Mouse (Mus musculus): ENCODE data around the gene Nat10.
A peak's percentile ranks its signal among the peaks of the same experiment; 100 is the strongest.

Nat10 gene

DNA sequence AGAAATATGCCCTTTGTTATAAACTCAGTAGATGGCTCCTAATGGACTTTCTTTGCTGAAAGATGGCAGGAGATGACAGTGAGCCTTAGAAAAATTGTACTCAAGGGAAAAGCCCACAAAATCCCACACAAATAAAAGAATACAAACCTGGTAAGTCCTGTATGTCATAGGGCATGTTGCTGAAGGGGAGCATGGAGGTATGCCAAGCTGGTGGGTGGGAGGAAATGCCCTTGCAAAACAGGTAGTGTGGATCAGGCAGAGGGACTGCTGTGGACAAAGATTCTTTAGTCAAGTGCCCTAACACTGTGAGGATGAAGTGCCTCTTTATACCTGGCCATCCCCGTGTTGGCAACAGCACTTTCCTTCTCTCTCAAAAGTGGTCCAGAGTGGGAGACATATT, 68.3 kb downstream of the Nat10 start:
- no peak for DNase-seq (ENCODE audit: low read depth, low spot score)

DNA sequence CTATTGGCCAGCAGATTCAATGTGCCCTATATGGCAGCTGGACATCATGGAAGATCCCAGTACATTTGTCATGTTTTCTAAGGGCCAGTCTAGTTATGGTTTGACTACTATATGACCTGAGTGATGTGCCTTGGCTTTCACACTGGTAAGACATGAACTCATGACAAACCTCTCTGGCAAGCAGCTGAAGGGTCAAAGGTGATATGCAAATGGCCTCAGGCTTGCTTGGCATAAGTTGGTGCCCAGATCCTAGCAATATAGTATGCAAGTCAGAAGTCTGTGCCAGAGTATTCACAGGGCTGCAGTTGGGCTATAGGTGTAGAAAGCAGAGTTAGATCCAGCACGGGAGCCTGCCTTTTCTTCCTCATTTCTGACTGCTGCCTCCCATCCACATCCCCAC, 69.8 kb downstream of the Nat10 start:
- no peak for DNase-seq (ENCODE audit: low read depth, low spot score)

DNA sequence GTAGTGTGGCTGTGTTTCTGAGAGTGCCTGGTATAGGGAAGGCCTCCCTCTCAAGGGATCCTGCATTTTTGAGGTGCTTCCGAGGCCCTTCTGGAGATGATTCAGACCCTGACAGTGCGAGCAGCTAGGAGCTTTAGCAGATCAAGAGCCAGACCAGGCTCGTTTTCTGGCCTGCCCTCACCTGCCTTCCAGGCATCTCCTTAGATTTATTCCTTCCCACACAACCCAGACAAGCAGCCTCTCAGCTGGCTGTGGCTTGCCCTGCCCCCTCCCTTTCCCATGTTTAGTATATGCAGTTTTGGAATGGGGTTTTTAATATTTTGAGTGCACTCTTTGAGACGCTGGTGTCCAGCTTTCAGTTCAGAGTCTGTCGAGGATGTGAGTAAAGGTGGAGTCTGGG, 70.2 kb downstream of the Nat10 start:
- DNase-seq (ENCODE audit: low read depth, low spot score): no peak

DNA sequence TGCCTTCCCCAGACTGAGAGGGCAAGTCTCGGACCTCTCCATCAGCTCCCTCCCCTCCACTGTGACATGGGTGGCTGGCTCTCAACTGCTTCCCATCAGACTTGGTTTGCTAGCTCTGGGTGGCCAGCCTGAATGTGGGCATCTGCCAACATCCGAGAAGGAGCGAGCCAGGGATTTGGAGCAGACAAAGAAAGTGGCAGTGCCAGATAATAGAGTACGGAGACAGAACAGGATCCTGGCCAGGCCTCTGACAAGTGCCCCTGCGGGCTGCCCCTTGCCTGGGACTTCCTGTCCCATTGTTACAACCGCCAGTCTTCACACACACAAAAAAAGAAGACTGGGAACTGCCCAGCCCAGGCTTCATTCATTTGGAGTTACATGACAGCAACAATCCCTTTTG, 70.6 kb downstream of the Nat10 start:
- no peak for DNase-seq (ENCODE audit: low read depth, low spot score)

DNA sequence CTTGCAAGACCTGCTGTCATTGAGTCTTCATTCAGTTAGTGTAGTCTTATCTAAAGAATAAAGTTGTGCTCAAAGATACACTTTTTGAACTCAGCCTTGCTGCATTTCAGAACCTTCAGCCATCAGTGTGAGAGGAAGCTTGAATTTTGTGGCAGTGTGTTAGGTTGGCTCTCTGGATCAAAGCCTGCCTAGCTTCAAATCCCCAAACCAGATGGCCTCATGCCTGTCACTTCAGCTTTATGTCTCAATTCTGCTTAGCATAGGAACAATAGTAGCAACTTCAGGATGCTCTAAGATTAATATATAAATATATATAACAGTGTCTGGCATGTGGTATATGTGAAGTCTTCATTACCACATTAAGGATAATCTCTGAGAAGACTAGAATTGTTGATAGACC, 73.2 kb downstream of the Nat10 start:
- no peak for DNase-seq (ENCODE audit: low read depth, low spot score)

DNA sequence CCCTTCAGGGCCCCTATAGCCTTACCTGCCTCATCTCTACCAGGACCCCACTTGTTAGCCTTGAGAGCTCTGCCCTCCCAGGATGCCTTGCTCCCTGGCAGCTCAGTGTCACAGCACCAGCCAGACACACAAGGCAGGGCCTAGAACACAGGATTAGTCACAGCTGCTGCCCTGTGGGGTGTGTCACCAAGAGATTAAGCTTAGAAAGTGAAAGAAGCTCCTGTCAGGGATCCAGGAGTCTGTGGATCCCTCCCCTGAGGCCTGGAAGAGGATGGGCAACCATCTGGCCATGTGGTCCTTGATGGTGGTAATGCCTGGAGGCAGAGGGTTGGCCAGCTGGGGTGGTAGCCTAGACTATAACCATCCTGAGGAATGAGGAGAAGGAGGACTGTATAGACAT, 73.9 kb downstream of the Nat10 start:
- no peak for DNase-seq (ENCODE audit: low read depth, low spot score)

DNA sequence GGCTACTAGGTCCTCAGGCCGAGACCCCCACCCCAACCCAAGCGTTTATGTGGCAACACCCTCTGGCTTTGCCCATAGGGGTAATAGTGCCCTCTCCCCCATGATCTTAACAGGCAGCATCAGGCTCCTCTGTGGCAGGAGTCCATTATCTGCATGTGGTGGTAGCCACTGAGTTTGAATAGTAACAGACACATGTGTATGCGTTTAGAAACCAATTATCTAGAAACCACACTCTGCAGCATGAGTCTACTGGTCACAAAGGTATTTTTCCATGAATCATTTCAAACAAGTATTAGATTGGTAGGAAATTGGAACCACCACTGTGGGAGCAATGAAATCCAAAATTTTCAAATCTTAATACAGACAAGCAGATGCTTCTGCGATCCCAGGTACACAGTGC, 75.5 kb downstream of the Nat10 start:
- DNase-seq (ENCODE audit: low read depth, low spot score): no peak

DNA sequence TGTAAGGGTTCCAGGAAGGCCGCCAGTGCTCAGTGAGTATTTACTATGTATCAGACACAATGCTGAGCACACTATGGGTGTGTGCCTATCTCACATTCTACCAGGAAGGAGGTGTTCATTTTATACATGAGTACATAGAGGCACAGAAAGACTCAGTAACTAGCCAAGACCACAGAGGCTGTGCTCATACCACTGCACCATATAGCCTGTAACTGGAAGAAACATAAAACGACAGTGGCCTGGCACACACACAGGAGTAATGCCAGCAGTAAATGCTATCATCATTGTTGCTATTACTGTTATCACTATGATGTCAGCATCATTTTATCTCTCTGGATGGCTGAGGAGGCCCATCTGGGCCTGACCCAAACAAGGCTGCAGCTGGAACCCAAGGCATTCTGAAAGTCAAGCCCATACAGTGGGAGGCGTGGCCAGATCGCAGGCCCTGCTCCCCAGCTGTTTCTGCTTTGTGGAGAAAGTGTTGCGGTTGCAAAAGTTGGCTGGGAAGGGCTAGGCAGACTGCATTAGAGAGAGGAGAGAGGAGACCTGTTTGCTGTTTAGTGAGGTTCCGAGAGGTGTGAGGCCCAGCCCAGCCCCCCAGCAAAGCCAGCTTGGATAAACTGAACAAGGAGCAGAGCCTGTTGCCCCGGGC, 76.0 kb downstream of the Nat10 start:
- DNase-seq (ENCODE audit: low read depth, low spot score): peak; percentile 61

DNA sequence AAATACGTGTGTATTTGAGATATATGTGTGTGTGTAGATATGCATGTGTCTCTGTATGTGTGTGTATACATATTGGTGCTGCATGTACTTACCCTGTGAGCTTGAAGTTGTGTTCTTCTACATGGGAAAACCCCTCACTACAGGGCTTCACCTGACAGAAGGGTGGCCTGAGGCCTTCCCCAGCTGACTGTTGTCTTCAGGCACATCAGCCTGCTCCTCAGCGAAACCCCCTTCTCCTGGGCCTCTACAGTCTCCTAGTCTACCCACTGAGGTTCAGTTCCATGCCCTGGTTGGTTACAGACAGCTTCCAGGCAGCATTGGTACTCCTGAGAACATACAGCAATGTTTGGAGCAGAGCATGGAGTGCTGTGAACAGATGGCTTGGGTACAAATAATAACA, 76.6 kb downstream of the Nat10 start:
- no peak for DNase-seq (ENCODE audit: low read depth, low spot score)

DNA sequence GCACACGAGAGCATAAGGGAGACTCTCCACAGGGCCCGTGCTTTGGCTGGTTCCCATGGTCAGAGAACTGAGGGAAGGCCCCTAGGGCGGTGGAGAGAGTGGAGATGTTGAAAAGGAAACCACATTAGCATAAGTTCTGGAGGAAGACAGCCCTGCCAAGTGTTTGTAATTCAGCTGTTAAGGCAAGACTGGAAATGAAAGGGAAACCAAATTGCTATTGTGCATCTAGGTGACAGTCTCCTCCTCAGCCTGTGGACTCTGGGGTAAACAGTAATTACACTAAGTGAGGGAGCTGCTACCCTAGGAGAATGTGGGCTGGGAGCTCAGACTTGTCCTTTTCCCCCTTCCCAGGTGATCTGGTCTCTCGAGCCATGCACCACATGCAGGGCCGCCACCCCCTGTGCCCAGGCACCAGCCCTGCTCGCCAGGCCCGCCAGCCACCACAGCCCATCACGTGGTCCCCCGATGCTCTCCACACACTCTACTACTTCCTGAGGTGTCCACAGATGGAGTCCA, 78.1 kb downstream of the Nat10 start:
- no peak for DNase-seq (ENCODE audit: low read depth, low spot score)

DNA sequence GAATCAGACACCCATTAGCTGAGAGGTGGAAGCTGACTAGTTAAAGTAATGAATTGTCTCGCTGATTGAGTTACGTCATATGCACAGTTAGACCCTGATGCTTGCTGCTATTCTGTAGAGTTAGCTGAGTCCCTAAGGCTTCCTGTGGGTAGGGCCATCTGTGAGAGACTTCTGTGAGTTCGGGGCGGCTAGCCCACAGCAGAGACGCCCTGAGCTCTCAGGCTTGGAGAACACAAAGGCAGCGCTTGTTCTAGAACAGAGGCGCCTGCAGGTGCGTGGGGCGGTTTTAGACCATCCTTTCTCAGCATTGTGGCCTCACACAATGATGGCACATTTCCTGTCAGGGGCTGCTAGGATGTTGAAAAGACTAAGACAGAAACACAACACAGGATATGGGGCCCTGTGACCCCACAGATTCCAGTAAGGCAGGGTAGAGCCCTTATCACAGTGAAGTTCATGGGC, 78.8 kb downstream of the Nat10 start:
- no peak for DNase-seq (ENCODE audit: low read depth, low spot score)

DNA sequence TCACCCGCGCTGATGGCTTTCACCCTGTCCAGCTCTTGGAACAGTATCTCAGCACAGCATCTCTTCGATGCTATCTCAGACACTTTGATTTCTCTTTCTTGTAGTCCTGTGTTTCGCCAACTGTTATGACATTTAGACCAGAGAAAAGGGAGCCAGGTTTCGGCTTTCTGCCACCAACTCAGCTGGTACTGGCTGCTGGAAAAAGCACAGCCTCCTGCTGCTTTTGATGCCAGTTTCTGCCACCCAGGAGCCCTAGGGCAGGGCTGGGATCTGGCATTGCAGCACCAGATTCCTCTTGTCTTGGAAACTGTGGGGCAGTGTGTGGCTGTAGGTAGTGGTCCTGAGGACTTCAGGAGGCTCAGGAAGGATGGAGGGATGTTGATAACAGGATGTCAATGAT, 79.9 kb downstream of the Nat10 start:
- no peak for DNase-seq (ENCODE audit: low read depth, low spot score)

DNA sequence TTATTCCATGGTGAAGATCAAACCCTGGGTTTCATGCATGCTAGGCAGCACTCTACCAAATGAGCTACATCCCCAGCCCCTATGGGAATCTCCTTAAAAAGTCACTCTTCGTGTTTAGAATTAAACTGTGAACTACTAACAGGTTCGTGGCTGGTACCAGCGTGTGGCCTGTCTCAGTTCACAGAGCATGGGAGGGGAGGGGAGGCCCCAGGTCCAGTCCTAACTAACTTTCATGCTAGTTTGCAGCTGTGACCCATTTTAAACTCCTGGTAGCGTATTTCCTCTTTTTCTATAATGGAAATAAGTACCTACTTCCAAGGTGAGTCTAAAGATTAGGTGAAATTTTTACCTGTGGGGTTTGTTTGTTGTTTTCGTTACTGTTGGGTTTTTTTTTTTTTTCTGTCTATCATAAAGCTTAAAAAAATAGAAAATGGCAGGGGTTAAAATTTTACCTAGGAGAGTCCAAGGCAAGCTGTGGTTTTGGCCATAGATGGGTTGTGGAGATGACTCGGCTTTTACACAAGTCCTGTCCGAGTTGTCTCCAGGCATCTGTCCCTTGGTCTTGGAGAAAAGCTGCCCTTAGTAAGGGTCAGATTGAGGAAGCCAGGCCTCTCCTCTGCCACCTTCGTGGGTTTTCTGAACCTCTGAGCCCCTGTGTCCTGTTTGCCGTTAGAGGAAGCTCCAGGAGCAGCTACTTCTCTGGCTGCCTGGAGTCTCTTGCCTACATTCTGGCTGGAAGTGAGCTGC, 80.5 kb downstream of the Nat10 start:
- DNase-seq (ENCODE audit: low read depth, low spot score): no peak

DNA sequence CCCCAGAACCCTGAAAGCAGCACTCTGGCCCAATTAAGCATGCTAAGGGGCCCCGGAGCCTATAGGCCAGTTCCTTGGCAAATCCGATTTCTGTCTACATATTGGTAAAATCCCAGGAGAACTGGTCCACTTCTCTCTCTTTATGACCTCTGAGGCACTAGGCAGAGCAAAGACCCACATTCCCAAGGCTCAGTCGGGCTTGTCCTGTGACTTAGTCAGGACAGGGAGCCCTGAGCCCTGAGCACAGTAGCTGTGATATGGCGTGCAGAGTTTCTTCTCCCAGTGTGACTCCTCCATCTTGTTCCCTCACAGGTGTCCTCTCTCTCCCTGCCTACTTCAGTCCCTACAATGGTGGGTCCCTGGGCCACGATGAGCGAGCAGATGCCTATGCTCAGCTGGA, 82.6 kb downstream of the Nat10 start:
- DNase-seq (ENCODE audit: low read depth, low spot score): no peak

DNA sequence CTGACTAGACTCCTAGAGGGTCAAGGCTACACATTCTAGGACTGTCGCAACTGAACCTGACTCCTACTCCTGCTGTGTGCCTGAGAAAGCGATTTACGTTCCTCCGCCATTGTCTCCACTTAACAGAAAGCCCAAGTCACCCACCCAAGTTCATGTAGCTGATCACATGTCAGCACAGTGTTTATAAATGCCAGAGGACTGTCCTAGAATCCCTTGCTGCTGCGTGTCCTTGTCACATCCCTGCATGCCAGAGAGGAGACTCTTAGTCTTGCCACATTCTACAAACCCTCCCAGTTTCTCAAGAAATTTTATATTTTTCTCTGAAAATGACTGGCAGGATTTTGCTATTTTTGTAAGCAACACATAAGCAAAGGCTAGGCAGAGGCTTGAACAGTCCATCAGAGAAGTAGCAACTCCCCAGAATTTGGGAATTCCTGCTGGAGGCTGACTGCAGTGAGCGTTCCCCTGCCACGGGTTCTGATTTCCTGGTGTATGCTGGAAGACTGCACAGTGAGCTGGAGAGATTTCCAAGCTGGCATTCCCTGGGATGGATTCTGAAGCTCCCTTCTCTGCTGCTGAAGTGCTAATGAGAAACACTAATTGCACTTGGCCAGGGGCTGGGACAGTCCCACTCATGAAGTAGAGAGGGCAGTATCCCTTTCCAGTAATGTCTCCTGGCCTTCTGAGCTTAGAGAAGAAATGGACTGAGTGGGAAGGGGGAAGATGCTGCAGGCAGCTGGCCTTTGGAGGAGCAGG, 83.3 kb downstream of the Nat10 start:
- no peak for DNase-seq (ENCODE audit: low read depth, low spot score)

DNA sequence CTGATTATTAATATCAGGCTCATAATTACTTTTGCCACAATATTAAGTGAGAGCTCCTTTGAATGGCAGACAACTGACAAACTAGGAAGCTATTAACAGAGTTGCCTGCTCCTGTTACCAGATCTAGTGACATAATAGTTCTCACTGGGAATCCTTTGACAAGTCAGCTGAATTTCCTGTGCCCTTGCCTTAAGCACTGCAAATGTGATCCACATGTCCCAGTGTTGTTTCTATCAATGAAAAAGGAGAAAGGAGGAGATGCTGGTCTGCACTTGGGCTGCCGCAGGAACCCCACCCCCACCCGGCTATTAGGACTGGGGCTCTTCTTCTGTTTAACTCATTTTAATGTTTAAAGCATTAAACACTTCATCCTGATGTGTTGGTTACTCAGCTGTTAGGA, 84.3 kb downstream of the Nat10 start:
- DNase-seq (ENCODE audit: low read depth, low spot score): no peak

DNA sequence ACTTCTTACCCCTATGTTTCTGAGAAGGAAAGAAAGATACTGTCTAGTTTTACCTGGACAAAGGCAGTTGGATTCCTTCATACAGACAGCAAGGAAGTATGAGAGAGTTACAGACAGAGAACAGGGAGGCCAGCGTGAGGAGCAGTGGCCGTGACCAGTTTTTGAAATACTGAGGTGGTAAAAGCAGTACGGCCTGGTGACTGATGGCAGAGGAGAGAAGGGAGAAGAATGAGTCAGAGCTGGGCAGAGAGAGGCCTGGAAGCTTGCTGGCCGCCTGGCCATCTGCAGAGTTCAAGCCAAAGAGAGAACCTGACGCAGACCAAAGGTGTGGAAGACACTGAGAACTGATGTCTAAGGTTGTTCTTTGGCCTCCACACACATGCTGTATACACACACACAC, 85.7 kb downstream of the Nat10 start:
- no peak for DNase-seq (ENCODE audit: low read depth, low spot score)

DNA sequence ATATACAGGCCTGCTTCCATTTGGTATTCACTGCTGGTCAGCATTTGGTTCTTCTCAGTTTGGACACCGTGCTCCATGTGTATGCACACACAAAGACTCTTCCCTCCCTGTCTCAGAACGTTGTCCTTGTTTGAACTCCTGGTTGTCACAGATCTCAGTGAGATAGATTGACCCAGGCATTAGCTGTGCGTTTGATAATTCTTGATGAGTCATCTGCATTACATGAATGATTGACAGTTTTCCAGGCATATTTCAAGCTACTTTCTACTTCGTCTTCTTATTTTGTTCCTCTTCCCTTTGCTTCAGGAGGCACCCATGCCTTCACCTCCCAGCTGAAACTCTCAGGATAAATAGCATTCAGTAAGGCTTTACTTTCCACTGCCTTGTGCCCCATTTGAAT, 87.5 kb downstream of the Nat10 start:
- no peak for DNase-seq (ENCODE audit: low read depth, low spot score)

DNA sequence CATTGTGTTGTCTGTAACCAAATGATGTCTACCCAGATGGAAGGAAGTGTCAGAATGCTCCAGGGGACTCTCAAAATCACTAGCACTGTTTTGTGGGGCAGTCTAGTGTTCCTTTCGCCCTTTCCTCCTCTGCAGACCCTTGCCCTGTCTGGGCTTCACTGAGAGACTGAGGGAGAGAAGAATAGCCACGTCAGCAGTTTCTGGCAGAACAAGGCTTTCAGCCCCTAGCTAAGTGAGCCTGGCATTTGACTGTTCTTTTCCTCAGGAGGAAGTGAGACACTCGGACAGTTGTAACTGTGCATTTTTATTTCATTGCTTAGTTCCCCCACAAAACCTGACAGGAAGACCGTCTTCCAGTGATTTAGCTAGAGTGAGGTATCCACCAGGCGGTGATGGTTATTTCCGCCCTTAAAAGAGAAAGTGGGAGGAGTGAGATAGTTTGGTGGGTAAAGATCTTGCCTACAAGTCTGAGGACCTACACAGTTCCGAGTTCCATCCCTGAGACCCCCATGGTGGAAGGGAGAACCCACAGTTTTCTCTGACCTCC, 88.4 kb downstream of the Nat10 start:
- DNase-seq (ENCODE audit: low read depth, low spot score): no peak
